Mouse (Mus musculus): ENCODE data around the gene Jph4. TPM values are rescaled to one million over a fixed set of nuclear protein-coding genes. Genes with fewer than 3 reads are reported as not detected.
A peak's percentile ranks its signal among the peaks of the same experiment; 100 is the strongest.

Jph4 gene
- polyA plus RNA-seq, 1 experiment from 2014 or later, result 2.1 TPM

DNA sequence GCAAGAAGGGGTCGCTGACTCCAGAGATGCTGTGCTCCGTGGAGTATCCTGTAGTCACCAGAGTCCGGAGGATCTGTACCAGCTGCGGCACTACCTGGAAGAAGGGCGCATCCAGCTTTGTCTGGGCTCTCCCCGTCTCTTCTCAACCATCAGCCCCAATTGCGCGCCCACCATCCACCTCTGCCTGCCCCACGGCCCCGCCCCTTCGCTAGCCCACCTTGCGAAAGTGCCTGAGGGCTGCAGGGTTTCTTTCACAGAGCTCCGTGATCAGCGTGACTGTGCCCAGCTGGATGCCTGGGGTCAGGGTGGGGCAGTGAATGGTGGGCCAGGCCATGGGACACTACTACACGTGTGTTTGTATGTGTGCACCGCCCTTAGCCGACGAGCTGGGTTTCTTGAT, 12.4 kb downstream of the Jph4 start:
- no peak for ATAC-seq (ENCODE audit: insufficient read depth, low FRiP score, low read depth)
- Histone ChIP-seq H3K27me3 (replicated peaks) (no peaks in the 10 kb centered on the region), H3K36me3 (peaks cover 6% of the 10 kb centered on the region; the same call in 1 of the 2 replicates), H3K4me1 (peaks cover 29% of the 10 kb centered on the region), H3K27ac (no peak overlapping the region), H3K4me2 (no peak overlapping the region), H3K4me3 (replicated peaks) (no peak overlapping the region), H3K9me3 (no peaks in the 10 kb centered on the region), H3K9ac (no peak overlapping the region)
- 80% methylated on average over 18 of the region's 18 CpGs for WGBS

GRCm38 (mm10) chr14:55102253-55102785, 14.4 kb downstream of the Jph4 start:
- peaks cover 21% of the 10 kb centered on the region for H3K4me1 ChIP-seq
- peaks cover 6% of the 10 kb centered on the region; the same call in 1 of the 2 replicates for H3K36me3 ChIP-seq
- WGBS, result 76% methylated on average over 15 of the region's 15 CpGs
- H3K27ac ChIP-seq, result no peak overlapping the region
- H3K4me3 ChIP-seq (replicated peaks), result no peak overlapping the region
- H3K27me3 ChIP-seq (replicated peaks), result no peaks in the 10 kb centered on the region
- no peaks in the 10 kb centered on the region for H3K9me3 ChIP-seq
- H3K9ac ChIP-seq, result no peak overlapping the region
- ATAC-seq (ENCODE audit: insufficient read depth, low FRiP score, low read depth), result no peak
- no peak overlapping the region for H3K4me2 ChIP-seq

DNA sequence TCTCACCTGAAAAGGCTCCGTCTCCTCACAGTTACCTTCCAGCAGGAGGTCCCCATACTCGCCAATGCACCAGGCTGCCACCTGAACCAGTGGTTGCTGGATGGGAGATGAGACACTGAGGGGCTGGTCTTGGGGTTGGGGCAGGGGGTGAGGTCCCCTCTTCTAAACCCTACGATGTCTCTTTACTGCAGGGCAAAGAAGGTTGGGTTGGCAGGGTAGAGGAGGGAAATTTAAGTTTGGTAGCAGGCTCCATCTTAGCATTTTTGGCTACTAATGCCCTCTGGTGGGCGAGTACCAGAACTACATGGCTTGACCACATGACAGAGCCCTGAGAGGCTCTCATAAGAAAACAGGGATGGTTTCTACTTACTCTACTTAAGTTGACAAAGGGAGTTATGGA, 15.1 kb downstream of the Jph4 start:
- H3K27me3 ChIP-seq (replicated peaks), result no peaks in the 10 kb centered on the region
- H3K27ac ChIP-seq, result no peak overlapping the region
- no peak for ATAC-seq (ENCODE audit: insufficient read depth, low FRiP score, low read depth)
- H3K4me1 ChIP-seq, result peaks cover 24% of the 10 kb centered on the region
- peaks cover 6% of the 10 kb centered on the region; the same call in 1 of the 2 replicates for H3K36me3 ChIP-seq
- H3K4me2 ChIP-seq, result no peak overlapping the region
- WGBS, result 53% methylated on average over 4 of the region's 4 CpGs
- no peaks in the 10 kb centered on the region for H3K9me3 ChIP-seq
- no peak overlapping the region for H3K9ac ChIP-seq
- no peak overlapping the region for H3K4me3 ChIP-seq (replicated peaks)

DNA sequence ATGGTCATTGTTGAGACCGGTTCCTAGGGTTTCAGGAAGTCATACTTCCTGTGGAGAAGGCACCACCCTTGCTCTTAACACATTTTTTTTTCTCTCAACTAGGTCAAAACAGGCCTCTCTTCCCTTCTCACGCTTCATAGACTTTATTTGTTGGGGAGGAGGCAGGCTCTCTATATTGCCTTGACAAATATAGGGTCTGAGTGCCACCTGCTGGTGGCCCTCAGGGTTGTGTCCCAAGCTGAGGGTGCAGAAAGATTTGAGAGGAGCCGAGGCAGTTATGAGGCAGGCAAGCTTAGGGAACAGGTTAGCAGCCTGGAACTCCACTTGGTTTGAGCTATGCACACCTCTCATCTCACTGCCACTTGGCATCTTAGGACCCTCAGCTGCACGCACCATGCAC, 18.7 kb downstream of the Jph4 start:
- Histone ChIP-seq H3K27ac (0 out of 2 replicates have a peak overlapping the region, but pooled peaks have one; percentile 11), H3K9me3 (no peaks in the 10 kb centered on the region), H3K4me2 (no peak overlapping the region), H3K4me1 (peaks cover 19% of the 10 kb centered on the region), H3K27me3 (replicated peaks) (no peaks in the 10 kb centered on the region), H3K36me3 (peaks cover 6% of the 10 kb centered on the region; the same call in 1 of the 2 replicates), H3K4me3 (replicated peaks) (no peak overlapping the region), H3K9ac (no peak overlapping the region)
- no peak for ATAC-seq (ENCODE audit: insufficient read depth, low FRiP score, low read depth)
- WGBS, result 63% methylated on average over 4 of the region's 4 CpGs

- H3K27ac ChIP-seq, result 0 out of 2 replicates have a peak overlapping the region, but pooled peaks have one; percentile 11
- H3K36me3 ChIP-seq, result peaks cover 6% of the 10 kb centered on the region; the same call in 1 of the 2 replicates
- 70% methylated on average over 10 of the region's 10 CpGs for WGBS
- no peak overlapping the region for H3K4me3 ChIP-seq (replicated peaks)
- peaks cover 19% of the 10 kb centered on the region for H3K4me1 ChIP-seq
- no peak overlapping the region for H3K9ac ChIP-seq
- ATAC-seq (ENCODE audit: insufficient read depth, low FRiP score, low read depth), result no peak
- no peaks in the 10 kb centered on the region for H3K27me3 ChIP-seq (replicated peaks)
- no peak overlapping the region for H3K4me2 ChIP-seq
- no peaks in the 10 kb centered on the region for H3K9me3 ChIP-seq
These were observed 19.1 kb downstream of the Jph4 start for GRCm38 (mm10) chr14:55097646-55098045.

GRCm38 (mm10) chr14:55096573-55097087, 20.1 kb downstream of the Jph4 start:
- H3K4me2 ChIP-seq, result peak overlapping the region; percentile 6; the same call in 1 of the 2 replicates
- H3K27me3 ChIP-seq (replicated peaks), result no peaks in the 10 kb centered on the region
- no peak overlapping the region for H3K4me3 ChIP-seq (replicated peaks)
- H3K9ac ChIP-seq, result no peak overlapping the region
- no peak overlapping the region for H3K27ac ChIP-seq
- H3K9me3 ChIP-seq, result no peaks in the 10 kb centered on the region
- H3K4me1 ChIP-seq, result peaks cover 22% of the 10 kb centered on the region
- H3K36me3 ChIP-seq, result peaks cover 6% of the 10 kb centered on the region; the same call in 1 of the 2 replicates
- 52% methylated on average over 9 of the region's 9 CpGs for WGBS
- ATAC-seq (ENCODE audit: insufficient read depth, low FRiP score, low read depth), result no peak

DNA sequence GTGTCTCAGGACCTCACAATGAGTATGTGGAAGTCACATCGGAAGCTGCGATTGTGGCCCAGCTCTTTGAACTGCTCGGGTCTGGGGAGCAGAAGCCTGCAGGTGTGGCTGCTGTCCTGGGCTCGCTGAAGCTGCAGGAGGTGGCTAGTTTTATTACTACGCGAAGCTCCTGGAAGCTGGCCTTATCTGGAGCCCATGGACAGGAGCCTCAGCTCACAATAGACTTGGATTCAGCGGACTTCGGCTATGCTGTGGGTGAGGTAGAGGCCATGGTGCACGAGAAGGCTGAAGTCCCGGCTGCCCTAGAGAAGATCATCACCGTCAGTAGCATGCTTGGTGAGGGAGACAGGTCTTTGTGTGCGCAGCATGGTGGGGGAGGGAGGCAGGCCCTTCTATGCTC, 21.1 kb downstream of the Jph4 start:
- Histone ChIP-seq H3K4me2 (peak overlapping the region; percentile 72), H3K4me1 (peaks cover 30% of the 10 kb centered on the region), H3K4me3 (replicated peaks) (peak overlapping the region; percentile 75), H3K9me3 (no peaks in the 10 kb centered on the region), H3K36me3 (peaks cover 3% of the 10 kb centered on the region; the same call in 1 of the 2 replicates), H3K27ac (0 out of 2 replicates have a peak overlapping the region, but pooled peaks have one; percentile 3), H3K9ac (peak overlapping the region; percentile 59; the same call in 1 of the 2 replicates), H3K27me3 (replicated peaks) (no peaks in the 10 kb centered on the region)
- WGBS, result 52% methylated on average over 12 of the region's 12 CpGs
- no peak for ATAC-seq (ENCODE audit: insufficient read depth, low FRiP score, low read depth)

DNA sequence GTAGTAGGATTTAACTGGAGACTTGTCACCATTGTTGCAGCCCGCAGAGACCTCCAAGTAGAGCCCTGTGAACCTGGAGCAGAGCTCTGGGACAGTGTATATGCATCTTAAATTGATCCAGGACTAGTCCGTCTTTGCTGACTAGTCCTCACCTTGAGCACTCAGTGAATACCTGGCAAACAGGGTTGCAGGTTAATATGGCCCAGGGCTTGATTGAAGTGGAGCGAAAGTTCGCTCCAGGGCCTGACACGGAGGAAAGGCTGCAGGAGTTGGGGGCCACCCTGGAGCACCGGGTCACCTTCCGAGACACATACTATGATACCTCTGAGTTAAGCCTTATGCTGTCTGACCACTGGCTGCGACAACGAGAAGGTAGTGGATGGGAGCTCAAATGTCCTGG, 21.5 kb downstream of the Jph4 start:
- H3K27me3 ChIP-seq (replicated peaks), result no peaks in the 10 kb centered on the region
- H3K4me1 ChIP-seq, result peaks cover 30% of the 10 kb centered on the region
- H3K27ac ChIP-seq, result peak overlapping the region; percentile 76
- H3K4me3 ChIP-seq (replicated peaks), result peak overlapping the region; percentile 75
- H3K36me3 ChIP-seq, result no peaks in the 10 kb centered on the region
- WGBS, result 51% methylated on average over 9 of the region's 9 CpGs
- H3K4me2 ChIP-seq, result peak overlapping the region; percentile 72
- no peak for ATAC-seq (ENCODE audit: insufficient read depth, low FRiP score, low read depth)
- no peaks in the 10 kb centered on the region for H3K9me3 ChIP-seq
- H3K9ac ChIP-seq, result peak overlapping the region; percentile 59

- peak within 1 kb of the TSS; percentile 76 for H3K27ac ChIP-seq
- H3K4me1 ChIP-seq, result peaks cover 30% of the 10 kb centered on the region
- H3K9me3 ChIP-seq, result no peaks in the 10 kb centered on the region
- H3K36me3 ChIP-seq, result no peaks in the 10 kb centered on the region
- H3K9ac ChIP-seq, result peak within 1 kb of the TSS; percentile 59
- whole genome bisulfite sequencing, result under 1% methylated on average over 30 of the region's 30 CpGs
- H3K27me3 ChIP-seq (replicated peaks), result no peaks in the 10 kb centered on the region
- ATAC-seq (ENCODE audit: insufficient read depth, low FRiP score, low read depth), result peak; percentile 63
- H3K4me2 ChIP-seq, result peak within 1 kb of the TSS; percentile 72
- H3K4me3 ChIP-seq (replicated peaks), result peak within 1 kb of the TSS; percentile 75
These were observed 22.0 kb downstream of the Jph4 start, which contains the start of gene Thtpa for GRCm38 (mm10) chr14:55094704-55095231. Gene Thtpa, plus strand, starts transcription at chr14:55094784.

DNA sequence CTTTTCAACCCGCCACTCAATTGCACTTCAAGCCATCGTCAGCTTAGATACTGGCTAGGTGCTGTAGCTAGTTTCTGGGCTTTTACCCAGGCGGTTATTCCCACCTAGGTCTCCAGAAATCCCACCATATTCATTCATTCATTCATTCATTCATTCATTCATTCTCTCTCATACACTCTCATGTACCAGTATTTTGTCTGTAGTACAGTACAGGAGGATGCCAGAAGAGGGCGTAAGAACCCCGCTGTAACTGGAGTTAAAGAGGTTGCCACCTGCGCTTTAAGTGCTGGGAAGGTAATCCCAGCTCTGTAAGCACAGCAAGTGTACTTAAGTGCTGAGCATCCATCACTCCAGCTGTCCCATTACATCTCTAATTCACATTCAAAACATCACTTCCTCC, 22.8 kb downstream of the Jph4 start:
- peak overlapping the region; percentile 72; the same call in 1 of the 2 replicates for H3K4me2 ChIP-seq
- H3K36me3 ChIP-seq, result no peaks in the 10 kb centered on the region
- no peak overlapping the region for H3K27ac ChIP-seq
- no peaks in the 10 kb centered on the region for H3K9me3 ChIP-seq
- ATAC-seq (ENCODE audit: insufficient read depth, low FRiP score, low read depth), result no peak
- peaks cover 30% of the 10 kb centered on the region for H3K4me1 ChIP-seq
- 37% methylated on average over 6 of the region's 6 CpGs for WGBS
- no peaks in the 10 kb centered on the region for H3K27me3 ChIP-seq (replicated peaks)
- no peak overlapping the region for H3K9ac ChIP-seq
- H3K4me3 ChIP-seq (replicated peaks), result peak overlapping the region; percentile 75; the same call in 1 of the 2 replicates

DNA sequence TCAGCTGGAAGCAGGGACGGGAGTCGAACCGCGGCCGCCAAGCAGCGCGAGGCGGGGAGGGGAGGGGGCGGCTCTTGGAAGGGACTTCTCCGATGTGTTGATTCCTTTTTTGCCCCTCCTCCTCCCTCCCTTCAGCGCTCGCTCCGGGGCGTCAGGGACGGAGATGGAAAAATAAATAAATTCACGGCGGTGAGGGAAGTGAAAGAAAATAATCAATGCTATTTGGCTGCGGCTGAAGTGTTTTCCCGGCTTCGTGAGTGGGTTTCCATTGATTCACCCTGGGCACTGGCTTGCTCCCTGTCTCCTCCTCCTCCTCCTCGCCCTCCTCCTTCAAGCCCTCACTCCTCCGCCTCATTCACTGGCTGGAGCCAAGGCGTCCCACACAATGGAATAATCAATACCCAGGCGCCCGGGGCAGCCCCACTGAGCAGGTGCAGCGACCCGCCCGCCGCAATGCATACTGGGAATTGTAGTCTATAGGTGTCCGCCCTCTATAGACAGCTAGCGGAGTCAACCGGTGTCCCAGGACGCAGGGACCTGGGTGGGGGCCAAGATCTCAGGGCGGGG, 24.6 kb downstream of the Jph4 start, which contains the start of gene Zfhx2:
TSS of gene Zfhx2 (minus strand) at position 314 of the 567 bp plus-strand sequence.
- ATAC-seq (ENCODE audit: insufficient read depth, low FRiP score, low read depth), result peak; percentile 92
- peaks cover 26% of the 10 kb centered on the region for H3K4me1 ChIP-seq
- WGBS, result under 1% methylated on average over 34 of the region's 34 CpGs

More for the DNA sequence above, 24.6 kb downstream of the Jph4 start, which contains the start of gene Zfhx2:
- Histone ChIP-seq H3K27ac (peak within 1 kb of the TSS; percentile 77), H3K36me3 (no peaks in the 10 kb centered on the region), H3K4me2 (peak within 1 kb of the TSS; percentile 81), H3K27me3 (replicated peaks) (no peaks in the 10 kb centered on the region), H3K9me3 (no peaks in the 10 kb centered on the region), H3K9ac (peak within 1 kb of the TSS; percentile 25; the same call in 1 of the 2 replicates), H3K4me3 (replicated peaks) (peak within 1 kb of the TSS; percentile 60)
